Mouse (Mus musculus) bone marrow macrophage, adult 2 months (primary cell): ENCODE results near the gene Zdhhc17.

Experiments
- CTCF ChIP-seq: IDR thresholded peaks from 2 replicates; pipeline ENCODE4 v1.5.1; 2012; ENCODE audit warnings: low read depth, mild to moderate bottlenecking, low read length, moderate library complexity
- POLR2A ChIP-seq: IDR thresholded peaks from 2 replicates; pipeline ENCODE4 v1.6.1; 2012; ENCODE audit warnings: mild to moderate bottlenecking, low read depth, low read length, borderline replicate concordance

DNA sequence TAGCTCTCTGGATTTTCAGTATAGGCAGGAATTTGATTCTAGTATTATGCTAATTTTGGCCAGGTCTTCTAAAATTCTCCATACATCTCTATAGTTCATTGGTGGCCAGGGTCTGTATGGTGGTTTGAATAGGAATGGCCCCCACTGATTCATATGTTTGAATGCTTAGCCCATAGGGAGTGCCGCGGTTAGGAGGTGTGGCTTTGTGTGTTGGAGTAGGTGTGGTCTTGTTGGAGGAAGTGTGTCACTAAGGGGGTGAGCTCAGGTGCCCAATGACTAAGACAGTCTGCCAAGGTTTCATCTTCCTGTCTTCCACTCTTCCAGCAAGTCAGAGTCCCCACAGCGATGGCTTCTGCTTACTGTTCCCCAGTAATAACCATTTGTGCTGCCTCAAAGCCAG lies 106.1 kb downstream of the Zdhhc17 start:
- TF ChIP-seq POLR2A (no peak), CTCF (no peak)
